Mouse (Mus musculus) heart, postnatal 36 days (tissue): ENCODE results near the gene Nxt2. TPM values are rescaled to one million over a fixed set of nuclear protein-coding genes. Genes with fewer than 3 reads are reported as not detected.
A peak's percentile ranks its signal among the peaks of the same experiment; 100 is the strongest.
"Not testable (repeated sequence)": the region's sequence is repeated elsewhere in the genome, so short reads cannot be mapped to it uniquely, and the experiment has no call there.

ENCODE experiments used
- DNase-seq, 2 experiments: peaks; one replicate each; pipeline ENCODE4 v3.0.0; 2021 to 2022
- intact Hi-C: fragments of 180-260 bp; cut with DNase I; formaldehyde crosslinking; loops from one replicate; pipeline ENCODE4 v1.15.1; 2025
- total RNA-seq, 2 experiments: library from RNA; stranded (reverse); gene quantifications; 2 replicates each; pipeline ENCODE4 v1.2.3; 2021

The Nxt2 gene
- 1 to 10 TPM; 6.7 to 7.3 TPM for total RNA-seq

DNA sequence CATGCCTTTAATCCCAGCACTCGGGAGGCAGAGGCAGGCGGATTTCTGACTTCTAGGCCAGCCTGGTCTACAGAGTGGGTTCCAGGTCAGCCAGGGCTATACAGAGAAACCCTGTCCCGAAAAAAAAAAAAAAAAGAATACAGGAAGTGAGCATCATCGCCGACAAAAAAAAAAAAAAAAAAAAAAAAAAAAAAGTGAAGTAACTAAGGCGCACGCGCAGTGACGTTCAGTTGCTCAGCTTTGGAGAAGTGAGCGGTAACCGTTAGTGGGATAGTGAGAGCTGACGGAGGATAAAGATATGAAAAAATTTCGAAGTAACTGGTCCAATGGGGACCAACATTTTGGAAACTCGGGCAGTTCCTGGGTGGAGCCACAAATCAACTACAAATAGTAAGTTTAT lies at the start of gene Nxt2:
Gene Nxt2 (plus strand): TSS at position 229 of the 400 bp plus-strand sequence.
- DNase-seq = no peak
- intact Hi-C loops = loop anchor here (10.0 kb wide), 1 partner anchor 308 kb away; no protein-coding TSS in a partner anchor

DNA sequence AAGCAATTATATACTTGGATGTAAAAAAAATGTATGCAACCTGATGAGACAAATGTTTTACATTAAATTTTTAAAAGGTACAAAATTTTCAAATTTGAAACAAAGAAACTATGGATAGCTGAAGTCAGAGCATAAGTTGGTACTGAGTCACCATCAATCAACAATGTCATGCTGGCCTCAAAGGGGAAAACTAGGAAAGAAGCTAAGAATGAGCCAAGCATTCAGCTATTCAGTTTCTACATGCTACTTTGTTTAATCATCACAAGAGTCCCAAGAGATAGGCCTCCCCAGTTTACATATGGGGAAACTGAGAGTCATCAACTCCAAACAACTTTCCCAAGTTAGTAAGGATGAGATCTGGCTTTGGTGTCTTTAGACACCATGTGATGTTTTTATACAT lies 49.6 kb upstream of the Nxt2 start:
- no peak for DNase-seq
- intact Hi-C loops = no loop called here

DNA sequence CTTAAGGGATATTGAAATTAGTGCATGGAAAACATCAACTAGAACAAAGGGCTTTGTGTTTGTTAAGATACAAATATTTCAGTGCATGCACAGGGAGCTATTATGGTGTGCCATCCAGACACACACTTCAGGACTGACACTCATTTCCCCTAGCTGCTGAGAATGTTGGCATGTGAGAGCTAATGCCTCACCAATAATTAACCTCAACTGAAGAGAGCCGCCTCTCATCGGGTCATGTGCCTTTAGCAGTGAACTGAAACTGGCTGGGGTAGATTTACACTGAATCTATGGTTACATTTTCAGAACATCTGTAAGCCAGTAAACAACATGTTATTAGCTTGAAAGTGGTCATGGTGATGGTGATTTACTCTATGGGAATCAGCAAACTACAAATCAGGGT lies 44.5 kb upstream of the Nxt2 start:
- no peak for DNase-seq
- intact Hi-C loops = no loop called here

- intact Hi-C loops = loop anchor here (5.0 kb wide), 1 partner anchor 977 kb away; no protein-coding TSS in a partner anchor
- DNase-seq = peak; percentile 7 to 26
These were observed 37.4 kb upstream of the Nxt2 start for GRCm38 (mm10) chrX:142189023-142189703.

GRCm38 (mm10) chrX:142190355-142190754 lies 36.2 kb upstream of the Nxt2 start:
- no peak for DNase-seq
- intact Hi-C loops = loop anchor here (5.0 kb wide), 1 partner anchor 718 kb away; the partner anchor contains the start of gene Col4a6

DNA sequence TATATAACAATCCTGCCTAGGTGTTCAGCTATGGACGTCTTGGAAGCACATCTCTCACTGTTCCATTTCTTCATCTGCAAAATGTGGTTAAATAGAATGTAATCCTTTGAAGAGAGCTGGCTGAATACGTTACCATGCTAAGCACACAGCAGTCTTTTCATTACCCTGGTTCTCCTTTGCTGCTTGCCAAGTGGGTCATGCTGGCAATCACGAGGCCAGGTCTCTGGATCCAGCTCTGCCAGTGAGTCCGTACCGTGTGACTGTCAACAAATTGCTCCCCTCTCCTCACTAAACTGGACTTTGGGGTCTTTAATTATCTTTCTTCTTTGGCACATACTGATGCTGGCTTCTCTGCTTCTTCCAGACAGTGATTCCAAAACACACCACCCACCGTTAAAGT lies 32.1 kb upstream of the Nxt2 start:
- no peak for DNase-seq
- intact Hi-C loops = loop anchor here (5.0 kb wide), 1 partner anchor 722 kb away; the partner anchor contains the start of gene Col4a6

DNA sequence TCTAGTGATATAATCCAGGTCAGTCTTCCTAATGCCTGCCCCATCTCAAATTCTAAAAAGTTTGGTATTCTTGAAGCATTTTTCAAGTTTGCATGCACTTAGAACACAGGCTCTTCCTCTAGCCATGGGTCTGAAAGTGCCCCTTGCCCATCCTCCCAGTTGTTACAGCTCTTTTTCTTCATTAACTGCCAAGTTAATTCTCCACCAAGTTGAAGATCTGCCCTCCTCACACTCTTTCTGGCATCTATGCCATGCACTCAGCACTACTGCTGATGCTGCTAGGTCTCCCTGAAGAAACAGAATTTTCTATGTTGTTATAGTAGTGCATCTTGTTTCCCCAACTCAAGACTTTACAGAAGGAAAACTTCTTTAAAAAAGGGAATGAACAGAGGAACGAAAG lies 31.0 kb upstream of the Nxt2 start:
- no peak for DNase-seq
- intact Hi-C loops = no loop called here

DNA sequence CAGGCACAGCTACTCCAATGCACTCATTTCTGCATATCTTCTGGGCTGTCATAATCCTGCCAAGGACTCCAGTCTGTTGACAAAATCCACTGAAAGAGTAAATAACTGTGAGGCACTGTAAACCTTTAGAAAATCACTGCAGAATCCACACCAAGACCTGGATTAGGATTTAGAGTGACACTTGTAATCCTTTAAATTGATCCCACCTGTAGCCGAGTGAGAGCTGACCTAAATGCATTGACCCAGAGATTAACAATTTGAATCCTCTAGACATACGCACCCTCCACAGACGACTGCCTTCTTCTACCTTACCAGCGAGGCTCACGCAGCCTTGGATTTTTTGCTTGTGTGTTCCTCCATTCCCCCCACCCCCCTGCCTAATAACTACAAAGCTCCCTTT lies 29.7 kb upstream of the Nxt2 start, which contains the start of gene Gucy2f:
Gene Gucy2f (minus strand): TSS at position 101 of the 400 bp plus-strand sequence.
- intact Hi-C loops = no loop called here
- DNase-seq = no peak

DNA sequence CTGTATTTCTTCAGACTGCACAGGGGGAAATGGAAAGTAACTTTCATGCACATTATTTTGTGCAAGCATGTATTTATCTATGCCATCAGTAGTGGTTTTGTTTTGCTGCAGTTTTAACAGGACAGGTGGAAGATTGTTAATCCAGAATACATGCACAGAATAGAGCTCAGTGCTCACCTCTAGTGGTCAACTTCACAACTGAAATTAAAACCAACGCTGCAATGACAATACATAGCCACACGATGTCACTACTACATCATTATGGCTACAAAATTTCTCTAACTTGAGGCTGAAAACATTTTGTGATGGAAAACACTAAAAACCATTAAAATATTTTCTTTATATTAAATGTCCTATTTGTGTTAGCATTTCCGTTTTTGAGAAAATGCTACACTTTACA lies 26.3 kb upstream of the Nxt2 start:
- intact Hi-C loops = loop anchor here (1.0 kb wide), 1 partner anchor 114 kb away; no protein-coding TSS in a partner anchor
- DNase-seq = peak; percentile 14 to 18

- intact Hi-C loops = loop anchor here (10.0 kb wide), 1 partner anchor 307 kb away; no protein-coding TSS in a partner anchor
- DNase-seq = peak; percentile 11 to 14
These were observed 956 bp downstream of the Nxt2 start for GRCm38 (mm10) chrX:142227398-142228054.

- intact Hi-C loops = loop anchor here (10.0 kb wide), 1 partner anchor 307 kb away; no protein-coding TSS in a partner anchor
- DNase-seq = peak; percentile 66 to 77
These were observed 1.6 kb downstream of the Nxt2 start for GRCm38 (mm10) chrX:142228055-142228768.

- intact Hi-C loops = loop anchor here (10.0 kb wide), 1 partner anchor 306 kb away; no protein-coding TSS in a partner anchor
- no peak for DNase-seq
These were observed 2.2 kb downstream of the Nxt2 start for GRCm38 (mm10) chrX:142228769-142229158.

DNA sequence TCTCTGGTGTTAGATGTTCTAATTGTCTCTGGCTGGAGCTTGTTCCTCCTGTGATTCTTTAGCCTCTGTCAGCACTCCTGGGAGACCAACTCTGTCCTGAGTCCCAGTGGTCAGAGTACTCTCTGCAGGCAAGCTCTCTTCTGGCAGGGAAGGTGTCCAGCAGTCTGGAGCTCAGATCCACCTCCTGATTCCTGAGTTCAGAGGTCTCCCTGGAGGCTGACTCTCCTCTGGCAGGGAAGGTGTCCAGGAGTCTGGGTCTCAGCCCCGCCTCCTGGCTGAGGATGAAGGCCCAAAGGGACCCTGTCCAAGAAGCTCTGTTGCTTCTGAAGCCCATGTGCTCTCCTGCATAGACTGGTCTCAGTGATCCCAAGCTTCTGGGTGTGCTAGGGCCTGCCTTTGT lies 9.6 kb downstream of the Nxt2 start:
- intact Hi-C loops = loop anchor here (2.0 kb wide), 1 partner anchor 79 kb away; no protein-coding TSS in a partner anchor

DNA sequence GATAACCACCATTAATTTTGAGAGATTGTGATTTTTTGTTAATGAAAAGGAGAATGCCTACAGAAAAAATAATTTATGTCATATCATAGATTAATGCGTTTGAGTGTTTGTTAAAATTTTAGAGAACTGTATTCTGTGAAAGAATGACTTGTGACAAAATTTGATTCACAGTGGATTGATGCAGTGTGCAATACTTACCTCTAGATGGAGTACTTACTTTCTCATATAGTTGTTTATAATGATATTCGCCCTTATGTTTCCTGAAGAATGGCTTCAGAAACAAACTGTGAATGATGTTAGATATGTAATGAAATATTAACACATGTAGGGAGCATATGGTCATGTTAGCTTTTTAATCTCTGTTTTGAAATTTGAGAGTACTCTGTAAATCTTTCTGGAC lies 10.5 kb downstream of the Nxt2 start:
- intact Hi-C loops = loop anchor here (2.0 kb wide), 1 partner anchor 78 kb away; no protein-coding TSS in a partner anchor
- no peak for DNase-seq

More for the DNA sequence above, 9.6 kb downstream of the Nxt2 start:
- DNase-seq = not testable (repeated sequence)

GRCm38 (mm10) chrX:142245682-142246327 lies 19.2 kb downstream of the Nxt2 start:
- DNase-seq = no peak
- intact Hi-C loops = no loop called here

GRCm38 (mm10) chrX:142250008-142250736 lies 23.6 kb downstream of the Nxt2 start:
- no peak for DNase-seq
- intact Hi-C loops = no loop called here

GRCm38 (mm10) chrX:142276031-142276430 lies 49.5 kb downstream of the Nxt2 start:
- no peak for DNase-seq
- intact Hi-C loops = no loop called here

DNA sequence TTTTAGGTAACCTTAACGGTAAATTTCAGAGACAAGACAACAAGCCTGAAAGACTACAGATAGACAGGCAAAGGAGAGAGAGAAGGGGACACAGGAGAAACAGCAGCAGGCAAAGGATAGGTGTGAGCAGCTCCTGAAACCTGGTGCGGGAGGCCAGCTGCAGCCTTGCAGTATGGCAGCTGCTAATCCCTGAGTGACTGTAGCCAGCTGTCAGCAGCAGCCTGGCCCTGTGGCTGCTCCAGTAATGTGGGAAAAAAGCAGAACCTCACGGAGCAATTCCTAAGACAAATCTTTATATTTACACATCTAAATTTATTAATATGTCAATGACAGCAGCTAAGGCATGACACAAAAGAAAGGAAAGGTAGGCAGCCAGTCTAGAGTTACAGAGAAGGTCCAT lies 50.0 kb downstream of the Nxt2 start:
- intact Hi-C loops = no loop called here

GRCm38 (mm10) chrX:142285905-142286304 lies 59.3 kb downstream of the Nxt2 start:
- intact Hi-C loops = no loop called here
- DNase-seq = no peak

More for the DNA sequence above, 50.0 kb downstream of the Nxt2 start:
- no peak for DNase-seq
